Mouse (Mus musculus): ENCODE data around the gene Sfmbt2. TPM values are rescaled to one million over a fixed set of nuclear protein-coding genes. Genes with fewer than 3 reads are reported as not detected.

Sfmbt2 gene
- total and polyA plus RNA-seq, 3 experiments, result not detected

DNA sequence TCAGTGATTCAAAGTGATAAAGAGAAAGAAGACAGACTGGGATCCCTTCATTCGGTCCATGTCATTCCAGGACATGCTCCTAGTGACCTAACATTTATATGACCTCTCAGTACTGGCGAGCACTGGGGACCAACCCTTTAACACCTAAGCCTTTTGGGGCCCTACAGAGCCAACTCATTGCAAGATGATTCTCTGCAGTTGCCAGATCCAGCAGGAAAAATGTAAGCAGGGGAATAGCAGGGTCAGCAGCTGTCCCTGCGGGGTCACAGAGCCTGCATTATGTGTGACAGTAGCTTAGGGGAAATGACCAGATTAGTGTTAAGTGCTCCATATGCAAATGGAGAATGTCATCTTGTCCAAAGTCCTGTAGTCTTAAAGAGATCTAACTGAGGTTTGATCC, 195.2 kb downstream of the Sfmbt2 start:
- dilution Hi-C loops (cut with MboI; ENCODE audit: extremely low pct_ligation_motif_present, extremely low pct_unique_long_range_greater_than_20kb, low sequenced_read_pairs), result no loop called here
- no peaks in the 10 kb centered on the region for H3K27me3 ChIP-seq (replicated peaks)
- H3K4me1 ChIP-seq (ENCODE audit: control insufficient read depth in 1 of 2, insufficient read depth in 2 of 2), result peaks cover 0 to 4% of the 10 kb centered on the region in 2 experiments; a peak in 1 of 4 replicates
- H3K79me2 ChIP-seq (replicated peaks; ENCODE audit: control insufficient read depth, extremely low read depth, insufficient read depth, poor library complexity, severe bottlenecking), result no peaks in the 10 kb centered on the region
- no peak for TF ChIP-seq MEF2A (IDR thresholded peaks at IDR 0.05; ENCODE audit: borderline replicate concordance, low read depth, low read length)
- no peak for TF ChIP-seq ELF1 (IDR thresholded peaks at IDR 0.05; ENCODE audit: low read depth, low read length)
- TF ChIP-seq JUND (conservative IDR thresholded peaks at IDR 0.05; ENCODE audit: low read depth, low read length), result no peak
- no peak for TF ChIP-seq ZKSCAN1 (IDR thresholded peaks at IDR 0.05; ENCODE audit: borderline replicate concordance, low read depth, low read length)
- no peak for TF ChIP-seq SIN3A (IDR thresholded peaks at IDR 0.05; ENCODE audit: low read length)
- TF ChIP-seq CTCF (conservative IDR thresholded peaks at IDR 0.05 in 1 of 2, IDR thresholded peaks at IDR 0.05 in 1 of 2; ENCODE audit: low read depth in 2 of 2, low read length in 2 of 2), result no peak
- no peak for TF ChIP-seq UBTF (IDR thresholded peaks at IDR 0.05; ENCODE audit: low read depth, low read length)
- no peak overlapping the region for H3K4me2 ChIP-seq (ENCODE audit: insufficient read depth, low read depth, poor library complexity, severe bottlenecking)
- H3K9me3 ChIP-seq (replicated peaks; ENCODE audit: low read length), result no peaks in the 10 kb centered on the region
- no peak overlapping the region for H3K27ac ChIP-seq (ENCODE audit: insufficient read depth, low read depth)
- in situ Hi-C loops (cut with MboI; ENCODE audit: low pct_ligation_motif_present, low pct_unique_long_range_greater_than_20kb, low sequenced_read_pairs), result no loop called here
- no peak overlapping the region for H3K4me3 ChIP-seq (replicated peaks in 1 of 3; ENCODE audit: low read depth in 2 of 3, low read length in 2 of 3, poor library complexity in 1 of 3)
- H3K9ac ChIP-seq (ENCODE audit: insufficient read depth, low read depth), result no peak overlapping the region
- DNase-seq (ENCODE audit: extremely low read depth), result no peak
- no peaks in the 10 kb centered on the region for H3K36me3 ChIP-seq (replicated peaks in 1 of 2; ENCODE audit: control insufficient read depth in 1 of 2, insufficient read depth in 1 of 2, low read length in 1 of 2)

DNA sequence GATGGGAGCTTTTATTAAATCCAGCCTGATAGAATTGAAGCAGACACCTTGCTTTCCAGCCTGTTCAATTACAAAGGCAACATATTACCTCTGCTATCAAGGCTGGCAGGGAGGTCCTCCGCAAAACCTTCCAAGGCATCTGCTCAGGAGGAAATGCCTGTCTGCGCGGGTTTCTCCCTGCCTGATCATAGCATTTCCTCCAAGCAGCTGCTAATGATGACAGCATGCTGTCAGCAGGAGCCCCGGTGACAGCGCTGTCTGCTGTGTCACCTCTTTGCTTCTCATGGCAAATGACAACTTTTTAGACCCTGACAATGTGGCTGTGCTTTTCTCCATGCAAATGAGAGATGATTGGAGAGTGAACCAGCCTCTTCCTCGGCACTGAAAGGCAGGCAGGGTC, 199.1 kb downstream of the Sfmbt2 start:
- no peak overlapping the region for H3K27ac ChIP-seq (ENCODE audit: insufficient read depth, low read depth)
- H3K9me3 ChIP-seq (replicated peaks; ENCODE audit: low read length), result no peaks in the 10 kb centered on the region
- TF ChIP-seq TBP (conservative IDR thresholded peaks at IDR 0.05; ENCODE audit: low read depth, low read length) (no peak), KAT2A (IDR thresholded peaks at IDR 0.05; ENCODE audit: insufficient replicate concordance, low read length) (no peak), MXI1 (IDR thresholded peaks at IDR 0.05; ENCODE audit: low read depth, low read length) (no peak), ZC3H11A (IDR thresholded peaks at IDR 0.05; ENCODE audit: low read depth, low read length) (no peak), NELFE (IDR thresholded peaks at IDR 0.05; ENCODE audit: low read depth, low read length) (no peak), ETS1 (conservative IDR thresholded peaks at IDR 0.05; ENCODE audit: low read depth, low read length) (no peak), ELF1 (IDR thresholded peaks at IDR 0.05; ENCODE audit: low read depth, low read length) (no peak), POLR2AphosphoS2 (IDR thresholded peaks at IDR 0.05; ENCODE audit: low read depth, low read length) (no peak), UBTF (IDR thresholded peaks at IDR 0.05; ENCODE audit: low read depth, low read length) (no peak), RAD21 (IDR thresholded peaks at IDR 0.05; ENCODE audit: low read depth, low read length) (no peak), EP300 (IDR thresholded peaks at IDR 0.05; ENCODE audit: low read length) (no peak), POLR2A (IDR thresholded peaks at IDR 0.05; ENCODE audit: low read depth, low read length) (no peak), GABPA (IDR thresholded peaks at IDR 0.05; ENCODE audit: insufficient replicate concordance, low read depth, low read length) (no peak), MAZ (IDR thresholded peaks at IDR 0.05; ENCODE audit: low read depth, low read length) (no peak), CHD1 (IDR thresholded peaks at IDR 0.05; ENCODE audit: low read depth, low read length) (no peak)
- H3K9ac ChIP-seq (ENCODE audit: insufficient read depth, low read depth), result no peak overlapping the region
- dilution Hi-C loops (cut with MboI; ENCODE audit: extremely low pct_ligation_motif_present, extremely low pct_unique_long_range_greater_than_20kb, low sequenced_read_pairs), result no loop called here
- no peaks in the 10 kb centered on the region for H3K27me3 ChIP-seq (replicated peaks)
- H3K4me2 ChIP-seq (ENCODE audit: insufficient read depth, low read depth, poor library complexity, severe bottlenecking), result no peak overlapping the region
- H3K79me2 ChIP-seq (replicated peaks; ENCODE audit: control insufficient read depth, extremely low read depth, insufficient read depth, poor library complexity, severe bottlenecking), result no peaks in the 10 kb centered on the region
- no peak for DNase-seq (ENCODE audit: extremely low read depth)
- no peaks in the 10 kb centered on the region for H3K36me3 ChIP-seq (replicated peaks in 1 of 2; ENCODE audit: control insufficient read depth in 1 of 2, insufficient read depth in 1 of 2, low read length in 1 of 2)
- in situ Hi-C loops (cut with MboI; ENCODE audit: low pct_ligation_motif_present, low pct_unique_long_range_greater_than_20kb, low sequenced_read_pairs), result no loop called here
- H3K4me1 ChIP-seq (ENCODE audit: control insufficient read depth in 1 of 2, insufficient read depth in 2 of 2), result peaks cover 0 to 4% of the 10 kb centered on the region in 2 experiments; a peak in 1 of 4 replicates
- no peak overlapping the region for H3K4me3 ChIP-seq (replicated peaks in 1 of 3; ENCODE audit: low read depth in 2 of 3, low read length in 2 of 3, poor library complexity in 1 of 3)

Data from CH12.LX (cell line).